Mouse (Mus musculus) urinary bladder, postnatal 14 days (tissue): Measurements from ENCODE around the gene Upf3a.
A peak's percentile ranks its signal among the peaks of the same experiment; 100 is the strongest.
"Not testable (repeated sequence)": the region's sequence is repeated elsewhere in the genome, so short reads cannot be mapped to it uniquely, and the experiment has no call there.

Experiments
- DNase-seq: peaks from one replicate; pipeline ENCODE4 v3.0.0; 2021; ENCODE audit warnings: low spot score

The Upf3a gene

DNA sequence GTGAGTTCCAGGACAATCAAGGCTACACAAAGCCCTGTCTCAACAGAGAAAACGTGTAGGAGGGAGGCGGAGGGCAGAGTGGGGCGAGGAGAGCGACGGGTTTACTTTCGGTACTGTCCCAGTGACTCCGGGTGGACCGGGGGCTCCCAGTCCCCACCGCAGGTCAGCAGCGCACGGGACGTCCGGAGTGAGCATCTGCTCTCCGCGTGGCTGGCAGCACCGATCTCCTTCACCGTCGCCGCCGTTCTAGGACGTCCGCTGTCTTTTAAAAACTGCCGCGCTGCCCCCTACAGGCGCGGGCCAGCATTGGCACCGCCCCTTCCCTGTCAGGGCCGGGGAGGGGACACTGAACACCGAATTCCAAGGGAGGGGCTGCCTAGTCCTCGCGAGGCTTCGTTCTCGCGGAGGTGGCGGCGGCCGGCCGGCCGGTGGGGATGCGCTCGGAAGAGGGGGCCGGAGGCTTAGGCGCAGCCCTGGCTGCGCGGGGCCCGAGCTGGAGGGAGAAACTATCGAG is at the start of gene Upf3a:
TSS of gene Upf3a (plus strand) at position 366 of the 514 bp plus-strand sequence.
- DNase-seq = peak; percentile 91

- DNase-seq = peak; percentile 22
Observed at GRCm38 (mm10) chr8:13740323-13740770, 45.1 kb upstream of the Upf3a start.

- DNase-seq = no peak
Observed at GRCm38 (mm10) chr8:13740817-13741613, 44.4 kb upstream of the Upf3a start.

DNA sequence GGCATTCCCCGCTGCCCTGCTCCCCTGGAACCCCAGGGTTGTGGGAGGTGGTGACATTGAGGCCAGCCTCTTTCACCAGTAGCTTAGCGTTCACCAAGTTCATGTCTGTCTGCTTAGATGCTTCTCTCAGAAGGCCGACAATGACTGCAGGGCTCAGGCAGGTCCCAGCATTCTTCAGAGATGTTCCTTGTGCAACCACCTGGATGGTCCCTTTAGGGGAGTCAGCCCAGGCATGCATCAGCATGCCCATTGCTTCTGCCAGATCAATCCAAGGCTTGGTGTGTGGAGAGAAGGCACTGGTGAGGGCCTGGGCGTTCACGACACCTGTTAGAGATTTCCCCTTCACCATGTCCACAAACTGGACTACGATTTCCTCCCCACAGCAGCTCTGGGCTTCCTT is 39.2 kb upstream of the Upf3a start:
- DNase-seq = not testable (repeated sequence)

DNA sequence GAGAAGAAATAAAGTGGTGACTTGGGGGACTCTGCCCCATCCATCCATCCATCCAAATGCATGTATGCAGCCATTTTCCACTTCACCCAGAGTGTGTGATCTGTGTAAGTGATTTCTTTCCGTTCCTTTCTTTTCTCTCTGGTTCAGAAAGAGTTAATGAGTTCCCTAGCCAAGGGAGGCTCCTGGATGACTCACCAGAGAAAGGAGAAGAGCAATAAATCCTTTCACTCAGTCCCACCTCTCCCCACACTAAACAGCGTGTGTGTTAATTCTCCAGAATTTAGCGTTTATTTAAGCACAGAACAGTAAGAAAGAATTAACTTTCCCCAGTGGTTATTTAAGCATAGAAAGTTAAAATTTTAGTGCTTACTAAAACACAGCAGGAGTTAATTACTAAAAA is 37.8 kb upstream of the Upf3a start:
- DNase-seq = no peak

GRCm38 (mm10) chr8:13753680-13754079 is 31.7 kb upstream of the Upf3a start:
- peak; percentile 86 for DNase-seq

GRCm38 (mm10) chr8:13756480-13756879 is 28.9 kb upstream of the Upf3a start:
- no peak for DNase-seq

DNA sequence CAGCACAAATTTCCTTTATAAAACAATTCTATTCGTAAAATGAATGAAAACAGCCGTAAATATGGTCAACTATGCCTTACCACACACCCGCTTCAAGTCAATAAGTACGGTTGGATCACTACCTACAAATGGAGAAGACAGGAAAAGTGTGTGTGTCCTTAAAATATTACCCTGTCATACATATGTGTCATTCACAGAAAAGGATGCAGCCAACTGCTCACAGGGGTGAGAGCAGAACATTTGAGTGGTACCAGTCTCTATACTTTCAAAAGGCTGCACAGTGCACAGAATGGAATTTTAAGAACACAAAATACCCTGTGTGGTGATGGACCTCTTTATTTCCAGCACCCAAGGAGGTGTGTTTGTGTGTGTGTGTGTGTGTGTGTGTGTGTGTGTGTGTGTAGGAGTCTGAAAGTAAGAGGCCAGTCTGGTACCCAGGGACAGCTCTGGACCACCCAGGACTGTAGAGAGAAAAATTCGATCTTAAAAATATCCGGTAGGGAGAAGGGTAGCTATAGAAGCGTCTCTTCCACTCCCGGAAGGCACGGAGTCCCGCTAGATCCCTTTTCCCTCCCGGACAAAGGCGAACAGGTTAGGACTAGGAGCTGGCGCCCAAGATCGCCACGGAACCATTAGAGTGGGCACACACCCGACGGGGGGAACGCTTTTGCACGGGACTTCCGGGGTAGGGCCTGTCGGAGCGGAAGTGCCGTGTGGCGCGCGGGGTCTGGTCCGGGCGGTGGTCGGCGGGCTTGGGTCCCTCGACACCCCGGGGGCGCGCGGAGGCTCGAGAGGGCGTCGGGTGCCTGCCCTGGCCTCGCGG is 28.2 kb upstream of the Upf3a start, which contains the start of gene Cdc16:
TSS of gene Cdc16 (plus strand) at position 695 of the 823 bp plus-strand sequence.
- DNase-seq = peak; percentile 90

DNA sequence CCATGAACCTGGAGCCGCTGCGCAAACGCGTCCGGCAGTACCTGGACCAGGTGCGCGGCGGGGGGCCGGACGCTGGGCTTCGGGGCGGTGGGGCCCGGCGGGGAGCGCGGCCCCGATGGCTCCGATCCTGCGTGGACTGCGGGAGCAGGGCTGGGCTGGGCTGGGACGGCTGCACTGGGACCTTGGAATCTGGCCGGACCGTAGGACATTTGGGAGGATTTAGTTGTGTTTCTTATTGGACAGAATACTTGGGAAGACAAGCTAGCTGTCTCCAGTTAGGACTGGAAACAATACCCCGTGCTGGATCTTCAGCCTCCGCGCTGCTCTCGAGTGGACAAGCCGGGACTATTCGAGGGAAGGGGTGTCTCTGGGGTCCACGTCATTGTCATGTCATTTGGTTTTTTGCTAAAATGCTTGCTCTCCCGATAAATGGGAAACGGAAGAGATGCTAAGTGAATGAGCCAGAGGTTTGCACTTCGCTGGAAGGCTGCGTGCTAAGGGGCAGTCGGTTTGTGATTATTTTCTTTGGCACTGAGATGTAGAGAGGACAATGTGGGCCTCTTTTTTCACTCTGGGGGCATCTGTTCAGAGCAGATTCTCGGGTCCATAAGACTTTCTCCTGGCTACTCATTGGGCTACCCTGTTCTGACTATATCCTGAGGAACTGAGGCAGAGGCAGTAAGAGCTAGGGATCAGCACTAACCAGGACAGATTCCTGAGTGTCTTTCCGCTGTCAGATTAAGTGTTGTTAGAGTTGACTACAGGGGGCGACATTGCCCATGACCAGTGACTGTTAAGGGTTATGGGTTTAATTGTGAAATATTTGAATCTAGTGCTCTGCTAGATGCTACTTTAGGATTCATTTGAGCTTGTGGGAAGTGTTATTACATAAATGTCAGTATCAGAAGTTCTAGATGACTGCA is 27.3 kb upstream of the Upf3a start:
- DNase-seq = peak; percentile 42

- no peak for DNase-seq
Observed at GRCm38 (mm10) chr8:13769206-13769605, 16.2 kb upstream of the Upf3a start.

DNA sequence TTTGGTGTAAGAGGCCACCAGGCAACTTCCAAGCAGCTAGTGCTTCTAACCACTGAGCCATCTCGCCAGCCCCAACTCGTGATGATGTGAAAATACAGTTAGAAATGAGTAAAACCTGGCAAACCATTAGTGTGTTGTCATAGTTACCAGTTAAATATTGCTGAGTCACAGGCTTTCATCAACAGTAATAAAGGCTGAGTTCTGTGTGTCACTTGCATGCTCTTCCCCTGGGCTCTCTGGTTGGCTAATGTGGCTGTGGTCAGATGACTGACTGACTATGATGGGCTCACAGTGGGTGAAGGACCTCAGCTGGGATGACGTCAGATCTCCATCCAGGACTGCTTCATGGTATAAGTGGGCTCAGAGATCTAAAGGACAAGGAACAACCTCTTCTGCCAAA is 4.9 kb upstream of the Upf3a start:
- no peak for DNase-seq

DNA sequence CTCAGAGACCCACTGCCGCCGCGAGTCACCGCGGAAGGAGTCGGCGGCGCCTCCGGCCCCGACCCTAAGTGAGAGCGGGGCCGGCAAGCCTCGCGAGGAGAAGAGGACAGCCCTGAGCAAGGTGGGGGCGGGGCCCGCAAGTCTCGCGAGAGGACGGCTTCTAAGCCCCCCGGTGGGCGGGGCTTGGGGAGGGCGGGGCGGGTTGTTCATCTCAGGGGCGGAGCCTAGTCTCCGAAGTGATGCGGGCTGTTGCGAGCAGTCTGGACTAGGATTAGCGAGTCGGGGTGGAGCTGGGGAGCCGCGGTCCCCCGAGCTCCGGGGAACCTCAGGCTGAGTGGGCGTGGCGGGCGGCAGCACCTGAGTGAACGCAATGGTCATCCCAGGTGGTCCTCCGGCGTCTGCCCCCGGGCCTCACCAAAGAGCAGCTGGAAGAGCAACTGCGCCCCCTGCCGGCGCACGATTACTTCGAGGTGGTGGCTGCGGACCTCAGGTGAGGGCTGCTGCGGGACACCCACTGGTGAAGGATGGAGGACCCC is 417 bp downstream of the Upf3a start:
- DNase-seq = peak; percentile 98

- no peak for DNase-seq
Observed at GRCm38 (mm10) chr8:13789606-13790005, 4.2 kb downstream of the Upf3a start.

DNA sequence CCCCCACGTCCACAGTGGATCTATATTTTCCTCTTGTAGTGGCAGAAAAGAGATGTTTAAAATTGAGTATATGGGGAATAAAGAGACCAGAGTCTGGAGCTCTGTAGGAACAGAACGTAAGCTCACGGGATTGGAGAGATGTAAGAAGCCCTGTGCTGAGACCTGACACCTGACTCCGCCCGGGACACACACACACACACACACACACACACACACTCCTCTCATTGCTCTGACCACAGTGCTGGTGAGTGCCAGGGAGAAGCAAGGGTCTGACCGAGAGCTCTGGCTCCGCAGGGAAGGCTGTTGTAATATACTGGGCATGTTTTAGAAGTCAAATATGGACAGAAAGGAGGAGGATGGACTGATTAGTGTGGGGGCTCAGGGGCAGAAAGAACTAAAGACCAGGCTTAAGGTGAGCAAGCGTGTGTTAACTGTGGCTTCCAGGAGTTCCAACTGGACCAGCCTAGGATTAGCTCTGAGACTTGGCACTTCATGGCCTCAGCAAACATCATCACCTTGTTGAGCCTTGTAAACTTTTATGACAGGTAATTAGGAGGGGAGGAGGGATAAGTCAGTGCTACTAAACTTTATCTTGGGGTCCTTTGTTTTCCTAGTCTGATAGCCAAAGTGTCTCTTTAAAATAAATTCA is 7.8 kb downstream of the Upf3a start:
- DNase-seq = no peak

- no peak for DNase-seq
Observed at GRCm38 (mm10) chr8:13793746-13794101, 8.3 kb downstream of the Upf3a start.

- no peak for DNase-seq
Observed at GRCm38 (mm10) chr8:13797676-13798075, 12.3 kb downstream of the Upf3a start.

GRCm38 (mm10) chr8:13799566-13799965 is 14.2 kb downstream of the Upf3a start:
- DNase-seq = no peak

DNA sequence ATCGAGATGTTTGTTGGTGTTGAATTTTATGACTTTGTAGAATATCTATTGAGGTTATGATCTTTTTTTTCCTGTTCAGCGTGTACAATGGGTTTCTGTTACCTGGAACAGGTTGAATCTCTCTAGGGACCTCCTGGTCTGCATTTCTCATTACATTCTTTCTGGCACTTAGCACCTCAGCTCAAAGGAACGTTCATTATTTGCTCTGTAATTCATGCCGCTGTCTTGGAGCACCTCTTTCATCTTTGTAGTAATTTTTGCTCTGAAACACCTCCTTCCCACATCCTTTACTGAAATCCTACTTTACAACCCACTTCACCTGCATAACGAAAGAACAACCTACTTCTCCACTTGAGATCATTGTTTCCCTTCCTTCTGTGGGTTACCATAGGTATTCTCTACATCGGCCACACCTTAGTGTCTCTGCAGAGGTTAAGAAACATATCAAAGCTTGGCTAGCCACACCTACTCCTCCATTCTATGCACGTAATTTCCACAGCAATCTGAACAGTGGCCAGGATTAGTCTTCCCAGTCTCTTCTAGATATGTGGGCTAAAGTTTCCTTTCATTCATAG is 43.3 kb downstream of the Upf3a start:
- DNase-seq = no peak

DNA sequence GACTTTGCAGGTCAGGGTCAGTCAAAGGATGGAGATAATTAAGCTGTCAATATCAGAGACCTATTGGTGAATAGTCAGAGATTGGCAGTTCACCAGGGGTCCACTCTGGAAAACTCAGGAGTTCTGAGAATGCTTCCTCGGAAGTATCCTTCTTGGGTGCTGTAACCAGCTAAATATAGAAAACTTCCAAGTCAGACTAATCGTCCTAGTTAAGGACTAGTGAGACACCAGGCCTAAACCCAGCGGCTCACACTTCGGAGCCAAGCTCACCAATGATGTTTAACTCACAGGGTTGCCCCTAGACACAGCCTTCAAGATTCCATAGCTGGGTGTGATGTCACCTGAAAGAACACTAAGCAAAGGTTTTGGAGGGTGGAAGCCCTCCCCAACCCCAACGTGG is 52.9 kb downstream of the Upf3a start, which contains the start of gene AF366264:
TSS of gene AF366264 (minus strand) at position 101 of the 400 bp plus-strand sequence.
- not testable (repeated sequence) for DNase-seq

GRCm38 (mm10) chr8:13843286-13843685 is 57.9 kb downstream of the Upf3a start:
- DNase-seq = not testable (repeated sequence)
